Mouse (Mus musculus) hindbrain, embryonic 15.5 days (tissue): ENCODE data around the gene Ptprs. TPM values are rescaled to one million over a fixed set of nuclear protein-coding genes. Genes with fewer than 3 reads are reported as not detected.

Experiments used
- ATAC-seq: fragments of 200-750 bp; cut with Nextera tagmentation; 2 replicates; pipeline ENCODE4 v1.8.0; 2017; ENCODE audit warnings: low read depth, moderate number of reproducible peaks, moderate TSS enrichment; ENCODE audit not compliant: low FRiP score
- H3K27ac ChIP-seq: fragments of 300-500 bp; sonication (generic); replicated peaks from 2 replicates; pipeline ENCODE4 v1.5.1; 2015; ENCODE audit warnings: mild to moderate bottlenecking, inconsistent platforms
- H3K27me3 ChIP-seq: fragments of 300-500 bp; sonication (generic); 2 replicates; pipeline ENCODE4 v1.6.1; 2015; ENCODE audit warnings: control low read depth, inconsistent platforms
- H3K36me3 ChIP-seq: fragments of 300-500 bp; sonication (generic); 2 replicates; pipeline ENCODE4 v1.6.1; 2015; ENCODE audit warnings: control low read depth, inconsistent platforms
- H3K4me1 ChIP-seq: fragments of 300-500 bp; sonication (generic); replicated peaks from 2 replicates; pipeline ENCODE4 v1.6.1; 2015; ENCODE audit warnings: control low read depth, inconsistent platforms
- H3K4me2 ChIP-seq: fragments of 300-500 bp; sonication (generic); 2 replicates; pipeline ENCODE4 v1.6.1; 2015; ENCODE audit warnings: moderate library complexity, mild to moderate bottlenecking, inconsistent platforms
- H3K4me3 ChIP-seq: fragments of 300-500 bp; sonication (generic); 2 replicates; pipeline ENCODE4 v1.5.1; 2015; ENCODE audit warnings: mild to moderate bottlenecking, inconsistent platforms
- H3K9ac ChIP-seq: fragments of 300-500 bp; sonication (generic); 2 replicates; pipeline ENCODE4 v1.6.1; 2015; ENCODE audit warnings: inconsistent platforms
- H3K9me3 ChIP-seq: fragments of 300-500 bp; sonication (generic); 2 replicates; pipeline ENCODE4 v1.6.1; 2016; ENCODE audit warnings: control low read depth, inconsistent platforms
- WGBS: fragments of 180-500 bp; shearing (Covaris S2); methylation state at CpG from one replicate; pipeline ENCODE4 v1.1.7; 2015; 5-methylcytosine and 5-hydroxymethylcytosine counted together
- polyA plus RNA-seq: library from polyadenylated mRNA; unstranded; fragments of >200 nt; fragmentation: Nextera tagmentation; extraction: Ambion mirVana; gene quantifications from 2 replicates; pipeline ENCODE4 v1.2.1, GENCODE M21; 2015

Gene Ptprs
- polyA plus RNA-seq, 1 experiment from 2014 or later, result 302 TPM

GRCm38 (mm10) chr17:56472733-56473610 lies 3.3 kb downstream of the Ptprs start:
- WGBS, result 2% methylated on average over 50 of the region's 50 CpGs
- peak overlapping the region; percentile 99 for H3K9ac ChIP-seq
- H3K27ac ChIP-seq, result peak overlapping the region; percentile 92
- ATAC-seq, result no peak
- peak overlapping the region; percentile 98 for H3K4me2 ChIP-seq
- no peaks in the 10 kb centered on the region for H3K27me3 ChIP-seq
- H3K4me3 ChIP-seq, result peak overlapping the region; percentile 88
- H3K4me1 ChIP-seq, result peaks cover 67% of the 10 kb centered on the region
- H3K9me3 ChIP-seq, result no peaks in the 10 kb centered on the region
- H3K36me3 ChIP-seq, result no peaks in the 10 kb centered on the region

- Histone ChIP-seq H3K36me3 (no peaks in the 10 kb centered on the region), H3K4me2 (peak overlapping the region; percentile 98), H3K9ac (peak overlapping the region; percentile 99), H3K4me3 (peak overlapping the region; percentile 88), H3K4me1 (peaks cover 75% of the 10 kb centered on the region), H3K27me3 (no peaks in the 10 kb centered on the region), H3K27ac (0 out of 2 replicates have a peak overlapping the region, but pooled peaks have one; percentile 92), H3K9me3 (no peaks in the 10 kb centered on the region)
- WGBS, result 12% methylated on average over 16 of the region's 16 CpGs
- ATAC-seq, result no peak
Observed at GRCm38 (mm10) chr17:56472121-56472520, 4.2 kb downstream of the Ptprs start.

DNA sequence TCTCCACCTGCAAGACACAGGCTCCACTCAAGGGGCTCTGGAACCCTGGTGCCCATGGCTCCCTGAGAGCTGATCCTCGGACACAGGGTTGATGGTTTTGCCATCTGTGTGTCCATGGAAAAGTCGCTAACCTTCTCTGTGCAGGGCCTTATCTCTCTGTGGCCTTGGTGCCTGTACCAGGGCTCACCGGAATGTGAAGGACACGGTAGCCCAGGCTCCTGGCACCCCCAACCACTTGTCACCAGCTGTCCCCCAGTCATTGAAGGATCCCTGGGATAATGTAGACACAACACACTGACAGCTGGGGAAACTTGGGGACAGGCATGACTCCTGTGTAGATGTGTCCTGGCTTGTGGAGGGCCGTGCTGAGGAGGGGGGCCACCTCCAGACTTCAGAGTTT lies 5.1 kb downstream of the Ptprs start:
- Histone ChIP-seq H3K27me3 (no peaks in the 10 kb centered on the region), H3K4me2 (peak overlapping the region; percentile 9; the same call in 1 of the 2 replicates), H3K4me1 (peaks cover 83% of the 10 kb centered on the region), H3K9me3 (no peaks in the 10 kb centered on the region), H3K9ac (no peak overlapping the region), H3K36me3 (no peaks in the 10 kb centered on the region), H3K4me3 (no peak overlapping the region), H3K27ac (0 out of 2 replicates have a peak overlapping the region, but pooled peaks have one; percentile 18)
- ATAC-seq, result no peak
- WGBS, result 50% methylated on average over 5 of the region's 5 CpGs

GRCm38 (mm10) chr17:56470571-56470970 lies 5.7 kb downstream of the Ptprs start:
- Histone ChIP-seq H3K9ac (0 out of 2 replicates have a peak overlapping the region, but pooled peaks have one; percentile 2), H3K4me1 (peaks cover 89% of the 10 kb centered on the region), H3K9me3 (no peaks in the 10 kb centered on the region), H3K4me2 (peak overlapping the region; percentile 52), H3K27me3 (no peaks in the 10 kb centered on the region), H3K36me3 (no peaks in the 10 kb centered on the region), H3K4me3 (no peak overlapping the region), H3K27ac (0 out of 2 replicates have a peak overlapping the region, but pooled peaks have one; percentile 18)
- WGBS, result 17% methylated on average over 10 of the region's 10 CpGs
- no peak for ATAC-seq

DNA sequence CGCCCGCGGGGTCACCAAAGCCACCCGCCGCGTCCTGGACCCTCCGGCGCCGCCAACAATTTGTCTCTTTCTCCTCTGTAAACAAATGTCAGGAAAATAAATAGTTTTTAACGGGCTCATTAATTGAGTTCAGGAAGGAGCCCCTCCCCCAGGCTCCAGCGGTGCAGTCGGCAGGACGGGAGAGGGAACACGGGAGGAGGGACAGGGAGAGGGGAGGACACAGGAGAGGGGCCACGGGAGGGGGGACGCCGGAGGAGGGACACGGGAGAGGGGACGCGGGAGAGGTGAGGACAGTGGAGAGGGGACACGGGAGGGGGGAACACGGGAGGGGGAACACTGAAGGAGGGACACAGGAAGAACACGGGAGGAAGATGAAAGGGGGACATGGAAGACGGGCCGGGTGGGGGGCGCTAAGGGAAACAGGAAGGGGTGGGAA lies 6.3 kb downstream of the Ptprs start:
- no peak for ATAC-seq
- Histone ChIP-seq H3K4me1 (peaks cover 95% of the 10 kb centered on the region), H3K27me3 (no peaks in the 10 kb centered on the region), H3K4me2 (peak overlapping the region; percentile 52), H3K9ac (no peak overlapping the region), H3K4me3 (peak overlapping the region; percentile 22), H3K36me3 (no peaks in the 10 kb centered on the region), H3K9me3 (no peaks in the 10 kb centered on the region), H3K27ac (peak overlapping the region; percentile 84)
- WGBS, result 1% methylated on average over 26 of the region's 26 CpGs

DNA sequence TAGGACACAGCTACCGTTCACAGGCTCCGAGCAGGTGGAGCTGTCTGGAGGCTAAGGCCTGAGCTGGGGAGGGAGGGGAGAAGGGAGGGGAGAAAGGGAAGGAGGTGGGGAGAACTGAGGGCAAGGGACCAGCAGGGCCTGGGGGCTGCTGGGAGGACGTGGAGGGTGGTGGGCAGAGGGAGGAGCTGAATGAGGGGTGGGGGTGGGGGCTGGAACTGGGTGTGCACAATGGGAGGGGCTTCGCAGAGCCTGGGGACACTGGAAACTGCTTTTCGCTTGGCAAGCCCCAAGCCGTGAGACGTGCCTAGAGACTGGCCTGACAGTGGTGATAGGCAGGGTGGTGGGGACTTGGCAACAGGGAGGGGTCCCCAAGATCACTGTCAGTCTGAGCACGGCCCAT lies 7.0 kb downstream of the Ptprs start:
- 17% methylated on average over 8 of the region's 8 CpGs for WGBS
- H3K4me2 ChIP-seq, result peak overlapping the region; percentile 52
- H3K36me3 ChIP-seq, result no peaks in the 10 kb centered on the region
- H3K4me3 ChIP-seq, result peak overlapping the region; percentile 22; the same call in 1 of the 2 replicates
- H3K27me3 ChIP-seq, result no peaks in the 10 kb centered on the region
- H3K4me1 ChIP-seq, result peaks cover 96% of the 10 kb centered on the region
- no peak overlapping the region for H3K9ac ChIP-seq
- peak overlapping the region; percentile 84 for H3K27ac ChIP-seq
- no peak for ATAC-seq
- H3K9me3 ChIP-seq, result no peaks in the 10 kb centered on the region

- Histone ChIP-seq H3K4me2 (peak overlapping the region; percentile 52; the same call in 1 of the 2 replicates), H3K27me3 (no peaks in the 10 kb centered on the region), H3K36me3 (no peaks in the 10 kb centered on the region), H3K4me3 (no peak overlapping the region), H3K9me3 (no peaks in the 10 kb centered on the region), H3K27ac (peak overlapping the region; percentile 84), H3K9ac (no peak overlapping the region), H3K4me1 (peaks cover 96% of the 10 kb centered on the region)
- 62% methylated on average over 7 of the region's 7 CpGs for WGBS
- no peak for ATAC-seq
Observed at GRCm38 (mm10) chr17:56468870-56469269, 7.4 kb downstream of the Ptprs start.

- 88% methylated on average over 9 of the region's 9 CpGs for WGBS
Observed at GRCm38 (mm10) chr17:56468380-56468779, 7.9 kb downstream of the Ptprs start.

DNA sequence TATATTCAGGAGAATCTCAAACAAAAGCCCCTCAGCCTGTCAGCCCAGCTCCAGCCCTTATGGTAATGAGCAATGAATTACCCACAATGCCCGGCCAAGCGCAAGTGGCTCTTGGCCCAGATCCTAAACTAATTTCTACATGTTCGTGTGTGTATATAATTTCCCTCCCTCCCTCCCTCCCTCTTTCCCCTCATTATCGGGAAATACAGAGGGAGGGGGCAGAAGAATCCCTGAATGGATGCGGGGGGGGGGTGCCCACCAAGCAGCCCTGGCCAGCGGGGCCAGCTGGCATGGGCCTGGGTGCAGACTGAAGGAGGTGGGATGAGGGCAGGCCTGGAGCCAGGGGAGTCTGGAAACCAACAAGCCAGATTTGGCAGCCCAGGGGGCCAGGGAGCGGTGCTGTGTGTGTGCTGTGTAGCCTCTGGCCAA lies 8.8 kb downstream of the Ptprs start:
- no peak overlapping the region for H3K4me3 ChIP-seq
- peak overlapping the region; percentile 44 for H3K4me2 ChIP-seq
- peaks cover 95% of the 10 kb centered on the region for H3K4me1 ChIP-seq
- ATAC-seq, result peak; percentile 72
- H3K9me3 ChIP-seq, result no peaks in the 10 kb centered on the region
- peak overlapping the region; percentile 21 for H3K9ac ChIP-seq
- no peaks in the 10 kb centered on the region for H3K27me3 ChIP-seq
- H3K36me3 ChIP-seq, result no peaks in the 10 kb centered on the region
- 11% methylated on average over 7 of the region's 7 CpGs for WGBS
- peak overlapping the region; percentile 84 for H3K27ac ChIP-seq

More at GRCm38 (mm10) chr17:56468380-56468779, 7.9 kb downstream of the Ptprs start:
- ATAC-seq, result no peak
- Histone ChIP-seq H3K27me3 (no peaks in the 10 kb centered on the region), H3K4me1 (peaks cover 96% of the 10 kb centered on the region), H3K9ac (no peak overlapping the region), H3K4me3 (no peak overlapping the region), H3K27ac (peak overlapping the region; percentile 84), H3K9me3 (no peaks in the 10 kb centered on the region), H3K36me3 (no peaks in the 10 kb centered on the region), H3K4me2 (no peak overlapping the region; the same call in 1 of the 2 replicates)

GRCm38 (mm10) chr17:56466747-56467146 lies 9.5 kb downstream of the Ptprs start:
- no peak overlapping the region; the same call in 1 of the 2 replicates for H3K9ac ChIP-seq
- peak overlapping the region; percentile 84 for H3K27ac ChIP-seq
- no peaks in the 10 kb centered on the region for H3K9me3 ChIP-seq
- WGBS, result 45% methylated on average over 6 of the region's 6 CpGs
- H3K4me3 ChIP-seq, result no peak overlapping the region
- H3K4me1 ChIP-seq, result peaks cover 95% of the 10 kb centered on the region
- no peaks in the 10 kb centered on the region for H3K27me3 ChIP-seq
- no peak for ATAC-seq
- H3K4me2 ChIP-seq, result peak overlapping the region; percentile 44
- H3K36me3 ChIP-seq, result no peaks in the 10 kb centered on the region

GRCm38 (mm10) chr17:56464817-56465216 lies 11.5 kb downstream of the Ptprs start:
- Histone ChIP-seq H3K9ac (no peak overlapping the region), H3K27me3 (no peaks in the 10 kb centered on the region), H3K4me2 (no peak overlapping the region), H3K4me1 (peaks cover 95% of the 10 kb centered on the region), H3K27ac (no peak overlapping the region), H3K36me3 (no peaks in the 10 kb centered on the region), H3K9me3 (no peaks in the 10 kb centered on the region), H3K4me3 (no peak overlapping the region)
- 59% methylated on average over 7 of the region's 7 CpGs for WGBS
- ATAC-seq, result no peak

DNA sequence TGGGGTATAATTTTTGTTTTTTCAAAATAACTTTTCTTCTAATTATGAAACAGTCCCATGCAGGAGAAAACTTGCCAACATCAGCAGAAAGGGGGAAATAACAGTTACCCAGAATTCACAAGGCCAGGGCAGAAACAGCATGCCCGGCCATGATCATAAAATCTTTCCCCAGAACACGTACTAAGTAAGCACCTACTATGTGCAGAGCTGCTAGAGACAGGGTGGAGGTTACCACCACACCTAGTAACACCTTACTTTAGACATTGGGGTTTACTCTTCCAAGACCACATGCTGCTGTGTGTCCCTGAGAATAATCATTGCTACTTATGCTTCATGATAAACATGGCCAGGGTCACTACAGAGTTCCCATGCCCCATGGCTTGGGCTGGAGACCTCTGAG lies 11.9 kb downstream of the Ptprs start:
- Histone ChIP-seq H3K27ac (no peak overlapping the region), H3K36me3 (no peaks in the 10 kb centered on the region), H3K9me3 (no peaks in the 10 kb centered on the region), H3K4me3 (no peak overlapping the region), H3K4me2 (no peak overlapping the region), H3K9ac (no peak overlapping the region), H3K27me3 (no peaks in the 10 kb centered on the region), H3K4me1 (peaks cover 95% of the 10 kb centered on the region)
- no peak for ATAC-seq
- 95% methylated on average over 2 of the region's 2 CpGs for WGBS
